Mouse (Mus musculus) lung, postnatal 0 days (tissue): ENCODE measurements around the gene Endov. TPM values are rescaled to one million over a fixed set of nuclear protein-coding genes. Genes with fewer than 3 reads are reported as not detected.

Experiments
- ATAC-seq: fragments of 200-750 bp; cut with Nextera tagmentation; 2 replicates; pipeline ENCODE4 v1.8.0; 2017; ENCODE audit warnings: moderate library complexity
- DNase-seq: peaks from one replicate; pipeline ENCODE4 v3.0.0-alpha.2; 2016; ENCODE audit warnings: low spot score
- H3K27ac ChIP-seq: fragments of 300-500 bp; sonication (generic); 2 replicates; pipeline ENCODE4 v1.5.1; 2014; ENCODE audit warnings: antibody characterized with exemption, mild to moderate bottlenecking, low read length, mixed read lengths
- H3K27me3 ChIP-seq: fragments of 300-500 bp; sonication (generic); replicated peaks from 2 replicates; pipeline ENCODE4 v1.6.1; 2014; ENCODE audit warnings: low read length, mixed read lengths; ENCODE audit not compliant: insufficient read depth
- H3K36me3 ChIP-seq: fragments of 300-500 bp; sonication (generic); 2 replicates; pipeline ENCODE4 v1.6.1; 2014; ENCODE audit warnings: low read length, mixed read lengths; ENCODE audit not compliant: insufficient read depth
- H3K4me1 ChIP-seq: fragments of 300-500 bp; sonication (generic); 2 replicates; pipeline ENCODE4 v1.6.1; 2014; ENCODE audit warnings: antibody characterized with exemption, low read depth, low read length, mixed read lengths; ENCODE audit not compliant: insufficient read depth
- H3K4me2 ChIP-seq: fragments of 300-500 bp; sonication (generic); replicated peaks from 2 replicates; pipeline ENCODE4 v1.6.1; 2014; ENCODE audit warnings: low read depth, mild to moderate bottlenecking, low read length, moderate library complexity, mixed read lengths
- H3K4me3 ChIP-seq: fragments of 300-500 bp; sonication (generic); 2 replicates; pipeline ENCODE4 v1.5.1; 2014; ENCODE audit warnings: low read depth, low read length
- H3K9ac ChIP-seq: fragments of 300-500 bp; sonication (generic); replicated peaks from 2 replicates; pipeline ENCODE4 v1.6.1; 2014; ENCODE audit warnings: low read depth, mild to moderate bottlenecking
- H3K9me3 ChIP-seq: fragments of 300-500 bp; sonication (generic); 2 replicates; pipeline ENCODE4 v1.6.1; 2016; ENCODE audit warnings: low read length, mixed read lengths
- CTCF ChIP-seq: IDR thresholded peaks from 2 replicates; pipeline ENCODE4 v1.5.1; 2016; ENCODE audit warnings: antibody characterized with exemption, mild to moderate bottlenecking
- EP300 ChIP-seq: IDR thresholded peaks from 2 replicates; pipeline ENCODE4 v1.6.1; 2016; ENCODE audit warnings: antibody characterized with exemption, mild to moderate bottlenecking, control low read depth
- WGBS: fragments of 180-500 bp; shearing (Covaris S2); extraction: QIAGEN DNeasy Blood & Tissue Kit; methylation state at CpG from one replicate; pipeline ENCODE4 v1.1.7; 2014; 5-methylcytosine and 5-hydroxymethylcytosine counted together
- polyA plus RNA-seq: library from polyadenylated mRNA; unstranded; fragments of >200 nt; fragmentation: Nextera tagmentation; extraction: Ambion mirVana; gene quantifications from 2 replicates; pipeline ENCODE4 v1.2.1, GENCODE M21; 2015

Endov gene
- polyA plus RNA-seq, 1 experiment from 2014 or later, result 10.3 TPM

- Histone ChIP-seq H3K9me3 (no peaks in the 10 kb centered on the region), H3K36me3 (no peaks in the 10 kb centered on the region), H3K4me3 (peak within 1 kb of the TSS; percentile 48), H3K4me1 (peaks cover 31% of the 10 kb centered on the region), H3K27me3 (peaks cover 56% of the 10 kb centered on the region), H3K27ac (no peak within 1 kb of the TSS), H3K4me2 (peak within 1 kb of the TSS; percentile 96), H3K9ac (no peak within 1 kb of the TSS)
- WGBS, result 2% methylated on average over 69 of the region's 90 CpGs
- ATAC-seq (peak; percentile 25), DNase-seq (peak; percentile 13)
- TF ChIP-seq CTCF (no peak), EP300 (no peak)
These were observed 56.2 kb downstream of the Endov start, which contains the start of gene Nptx1 for GRCm38 (mm10) chr11:119547183-119547921. Gene Nptx1 (minus strand): TSS chr11:119547753.

GRCm38 (mm10) chr11:119547951-119548591 is 56.9 kb downstream of the Endov start:
- Histone ChIP-seq H3K9me3 (no peaks in the 10 kb centered on the region), H3K4me2 (peak overlapping the region; percentile 96), H3K27me3 (peaks cover 56% of the 10 kb centered on the region), H3K36me3 (no peaks in the 10 kb centered on the region), H3K9ac (no peak overlapping the region), H3K4me1 (peaks cover 37% of the 10 kb centered on the region), H3K27ac (no peak overlapping the region), H3K4me3 (peak overlapping the region; percentile 48)
- DNase-seq, result no peak
- no peak for ATAC-seq
- under 1% methylated on average over 39 of the region's 39 CpGs for WGBS
- no peak for TF ChIP-seq CTCF
- TF ChIP-seq EP300, result no peak

GRCm38 (mm10) chr11:119548741-119549370 is 57.7 kb downstream of the Endov start:
- no peak overlapping the region for H3K27ac ChIP-seq
- TF ChIP-seq CTCF (peak; percentile 29; the same call in 1 of the 2 replicates), EP300 (no peak)
- H3K9me3 ChIP-seq, result no peaks in the 10 kb centered on the region
- 2% methylated on average over 35 of the region's 37 CpGs for WGBS
- H3K36me3 ChIP-seq, result no peaks in the 10 kb centered on the region
- no peak for ATAC-seq
- H3K27me3 ChIP-seq, result peaks cover 56% of the 10 kb centered on the region
- H3K9ac ChIP-seq, result no peak overlapping the region
- peaks cover 42% of the 10 kb centered on the region for H3K4me1 ChIP-seq
- H3K4me3 ChIP-seq, result peak overlapping the region; percentile 48
- DNase-seq, result peak; percentile 12
- peak overlapping the region; percentile 96 for H3K4me2 ChIP-seq

- no peak for ATAC-seq
- Histone ChIP-seq H3K9ac (no peak overlapping the region), H3K9me3 (no peaks in the 10 kb centered on the region), H3K27ac (no peak overlapping the region), H3K4me2 (peak overlapping the region; percentile 96), H3K4me3 (peak overlapping the region; percentile 48), H3K36me3 (no peaks in the 10 kb centered on the region), H3K4me1 (peaks cover 42% of the 10 kb centered on the region), H3K27me3 (peaks cover 56% of the 10 kb centered on the region)
- DNase-seq, result no peak
- 2% methylated on average over 41 of the region's 43 CpGs for WGBS
- no peak for TF ChIP-seq EP300
- no peak for TF ChIP-seq CTCF
These were observed 58.2 kb downstream of the Endov start for GRCm38 (mm10) chr11:119549371-119549811.

- DNase-seq, result no peak
- no peak overlapping the region for H3K4me2 ChIP-seq
- no peak overlapping the region for H3K27ac ChIP-seq
- no peak overlapping the region for H3K9ac ChIP-seq
- TF ChIP-seq EP300, result no peak
- no peak for TF ChIP-seq CTCF
- WGBS, result 47% methylated on average over 10 of the region's 10 CpGs
- peaks cover 44% of the 10 kb centered on the region for H3K27me3 ChIP-seq
- H3K4me1 ChIP-seq, result peaks cover 42% of the 10 kb centered on the region
- no peaks in the 10 kb centered on the region for H3K9me3 ChIP-seq
- H3K4me3 ChIP-seq, result no peak overlapping the region
- ATAC-seq, result no peak
- H3K36me3 ChIP-seq, result no peaks in the 10 kb centered on the region
These were observed 59.6 kb downstream of the Endov start for GRCm38 (mm10) chr11:119550546-119551335.
